Comparison of ENCODE assay signal across 19 mouse cellular contexts in the genomic region with DNA sequence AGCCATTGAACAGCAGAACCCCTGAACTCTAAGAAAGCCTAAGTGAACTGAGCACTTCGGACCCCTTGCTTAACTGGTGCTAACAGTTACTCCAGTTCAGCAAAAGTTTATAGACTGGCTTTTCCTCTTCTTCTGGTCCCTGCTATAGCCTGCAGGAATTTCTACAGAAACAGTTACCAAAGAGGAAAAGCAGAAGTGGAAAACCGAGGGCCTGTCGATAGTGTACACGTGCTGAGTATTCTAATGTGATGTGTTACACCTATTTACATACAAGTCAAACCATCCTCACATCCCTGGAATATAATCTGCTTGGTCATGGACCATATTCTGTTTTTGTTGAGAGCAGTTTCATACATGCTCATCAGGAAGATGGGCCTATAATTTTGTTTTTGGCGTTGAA. TPM values are rescaled to one million over a fixed set of nuclear protein-coding genes. Genes with fewer than 3 reads are reported as not detected.
"Had no signal": no experiment of that assay in that cellular context is flagged by ENCODE, and none has a peak within 500 bp of the region (broad histone marks: within the 10 kb centered on the region; RNA-seq: fewer than 3 reads in every experiment).

No protein-coding gene starts in this region.

- H3K27me3 ChIP-seq: neural tube, embryonic 13.5 days; neural tube, embryonic 15.5 days; stomach, embryonic 15.5 days had no signal

- H3K4me2 ChIP-seq: neural tube, embryonic 13.5 days; neural tube, embryonic 15.5 days; stomach, embryonic 15.5 days had no signal

- H3K27ac ChIP-seq: neural tube, embryonic 13.5 days; neural tube, embryonic 15.5 days; stomach, embryonic 15.5 days; stomach, postnatal 0 days had no signal

- H3K4me3 ChIP-seq: neural tube, embryonic 13.5 days; neural tube, embryonic 15.5 days; stomach, embryonic 15.5 days had no signal

- H3K9me3 ChIP-seq: neural tube, embryonic 13.5 days; neural tube, embryonic 15.5 days; stomach, embryonic 15.5 days had no signal

- H3K4me1 ChIP-seq: neural tube, embryonic 15.5 days; stomach, embryonic 15.5 days had no signal

- DNase-seq: retina, postnatal 1 day; right cerebral cortex, adult 18-20 months; right cerebral cortex, postnatal 14 days; right cerebral cortex, postnatal 25 days; right cerebral cortex, postnatal 4 days; spleen, adult 18-20 months; thymus, adult 18-20 months; thymus, adult 2 months; thymus, postnatal 14 days; thymus, postnatal 25 days; thymus, postnatal 36 days; thymus, postnatal 4 days had no signal

- H3K36me3 ChIP-seq: neural tube, embryonic 13.5 days; neural tube, embryonic 15.5 days; stomach, embryonic 15.5 days had no signal

- H3K9ac ChIP-seq: neural tube, embryonic 13.5 days; neural tube, embryonic 15.5 days; stomach, embryonic 15.5 days had no signal

RNA-seq across cellular contexts. Expression of a gene that starts 30.4 kb away (rescaled TPM):
- total RNA-seq: neutrophil, adult 5-6 weeks had no signal
- polyA plus RNA-seq: small intestine, adult 2 months; spleen, adult 2 months had no signal
